Mouse (Mus musculus) layer of hippocampus, postnatal 25 days (tissue): ENCODE results near the gene Mcl1. TPM values are rescaled to one million over a fixed set of nuclear protein-coding genes. Genes with fewer than 3 reads are reported as not detected.
"Not testable (repeated sequence)": the region's sequence is repeated elsewhere in the genome, so short reads cannot be mapped to it uniquely, and the experiment has no call there.

Experiments used
- DNase-seq, 2 experiments: peaks; one replicate each; pipeline ENCODE4 v3.0.0; 2022; ENCODE audit warnings: mixed read lengths in 2 of 2, low spot score in 1 of 2; ENCODE audit errors: extremely low spot score in 1 of 2
- total RNA-seq, 2 experiments: library from RNA; stranded (reverse); gene quantifications; 2 replicates each; pipeline ENCODE4 v1.2.3; 2021

Gene Mcl1
- total RNA-seq, 2 experiments from 2014 or later, result 54.6 to 61.6 TPM

DNA sequence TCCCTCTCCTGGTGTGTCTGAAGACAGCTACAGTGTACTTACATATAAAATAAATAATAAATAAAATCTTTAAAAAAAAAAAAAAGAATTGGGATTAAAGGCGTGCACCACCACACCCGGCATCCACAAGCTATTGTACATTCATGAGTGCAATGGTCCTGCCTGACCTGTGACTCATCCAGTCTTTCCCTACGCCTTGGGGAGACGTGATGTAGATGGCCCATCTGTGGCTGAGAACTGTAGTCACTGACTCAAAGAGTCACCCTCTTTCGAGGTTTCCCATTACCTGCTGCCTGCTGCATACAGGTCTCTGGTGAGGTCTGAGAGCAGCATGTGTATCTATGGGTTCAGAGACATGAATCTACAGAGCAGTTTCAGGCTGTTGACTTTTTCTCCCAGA lies 10.6 kb upstream of the Mcl1 start:
- no peak for DNase-seq

DNA sequence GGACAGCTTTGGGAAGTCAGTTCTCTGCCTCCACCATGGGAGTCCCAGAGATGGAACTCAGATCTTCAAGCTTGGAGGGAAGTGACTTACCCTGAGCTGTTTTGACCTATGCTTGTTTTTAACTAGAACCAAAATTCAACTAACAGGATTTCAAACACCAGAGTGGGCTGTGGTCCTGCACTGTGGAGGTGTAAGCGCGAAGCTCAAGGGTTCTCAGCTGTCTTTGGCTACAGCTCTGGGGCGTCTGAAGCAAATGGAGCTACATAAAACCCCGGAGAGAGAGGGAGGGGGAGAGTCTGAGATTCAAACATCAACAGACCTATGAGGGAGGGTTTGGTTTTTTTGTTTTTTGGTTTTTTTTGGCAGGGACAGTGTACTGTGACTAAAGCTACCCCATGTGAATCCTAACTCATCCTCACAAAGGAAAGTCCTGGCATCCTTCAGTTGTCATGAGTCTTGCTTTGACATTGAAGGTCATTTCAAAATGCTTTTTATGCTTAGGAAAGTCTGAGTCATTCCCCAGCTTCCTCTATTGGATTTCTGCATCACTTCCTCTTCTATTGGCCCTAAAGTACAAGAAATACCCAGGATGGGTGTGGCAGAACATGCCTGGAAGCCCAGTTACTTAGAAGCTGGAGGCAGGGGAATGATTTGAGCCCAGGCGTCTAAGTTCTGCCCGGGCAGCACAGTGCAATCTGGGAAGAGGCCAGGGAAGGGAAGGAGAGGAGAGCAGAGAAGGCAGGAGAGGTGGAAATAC lies 8.1 kb upstream of the Mcl1 start:
- DNase-seq, result no peak

DNA sequence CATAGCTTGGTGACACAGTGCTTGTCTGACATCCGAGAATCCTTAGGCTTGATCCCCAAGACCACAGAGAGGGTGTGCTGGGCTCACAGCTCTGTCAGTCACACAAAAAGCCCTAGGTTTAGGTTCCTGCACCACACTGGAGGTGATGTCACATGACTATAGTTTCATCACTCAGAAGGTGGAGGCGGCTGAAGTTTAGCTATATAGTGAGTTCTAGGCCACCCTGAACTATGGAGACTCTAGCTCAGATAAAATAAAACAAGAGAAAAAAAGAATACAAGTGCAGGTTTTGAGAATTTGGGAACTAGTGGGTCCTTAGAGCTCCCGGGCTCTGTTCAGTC lies 7.6 kb upstream of the Mcl1 start:
- no peak for DNase-seq

DNA sequence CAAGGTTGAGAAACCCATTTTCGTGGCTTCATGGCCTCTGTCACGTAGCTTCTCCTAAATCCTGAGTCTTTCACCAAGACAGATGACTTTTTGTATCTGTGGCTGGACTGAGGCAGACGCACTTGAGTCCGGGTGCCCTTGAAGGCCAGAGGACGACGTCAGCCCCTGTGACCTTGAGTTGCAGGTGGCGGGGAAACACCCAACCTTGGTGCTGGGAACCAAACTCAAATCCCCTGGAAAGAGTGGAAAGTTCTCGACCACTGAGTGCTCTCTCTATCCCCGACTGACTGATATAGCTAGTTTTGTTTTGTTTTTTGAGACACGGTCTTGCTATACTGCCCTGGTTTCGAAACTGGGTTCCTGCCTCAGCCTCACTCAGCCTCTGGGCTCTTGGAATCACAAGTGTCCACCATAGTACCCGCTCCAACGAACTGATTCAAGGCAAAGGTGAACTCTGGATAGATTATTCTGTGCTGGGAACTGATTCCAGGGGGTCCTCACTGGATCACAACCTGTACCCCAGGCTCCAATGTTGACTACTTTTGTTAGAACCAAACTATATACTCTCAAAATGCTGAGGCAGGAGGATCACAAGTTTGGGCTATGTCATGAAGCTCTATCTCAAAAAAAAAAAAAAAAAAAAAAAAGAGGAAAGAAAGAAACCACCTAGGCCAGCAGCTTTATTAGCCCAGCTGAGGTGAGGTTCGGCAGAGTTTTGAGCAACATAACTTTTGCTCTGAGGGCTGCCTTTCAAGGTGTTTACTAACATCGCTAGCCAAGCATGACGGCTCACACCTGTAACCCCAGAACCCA lies 7.0 kb upstream of the Mcl1 start:
- no peak for DNase-seq

DNA sequence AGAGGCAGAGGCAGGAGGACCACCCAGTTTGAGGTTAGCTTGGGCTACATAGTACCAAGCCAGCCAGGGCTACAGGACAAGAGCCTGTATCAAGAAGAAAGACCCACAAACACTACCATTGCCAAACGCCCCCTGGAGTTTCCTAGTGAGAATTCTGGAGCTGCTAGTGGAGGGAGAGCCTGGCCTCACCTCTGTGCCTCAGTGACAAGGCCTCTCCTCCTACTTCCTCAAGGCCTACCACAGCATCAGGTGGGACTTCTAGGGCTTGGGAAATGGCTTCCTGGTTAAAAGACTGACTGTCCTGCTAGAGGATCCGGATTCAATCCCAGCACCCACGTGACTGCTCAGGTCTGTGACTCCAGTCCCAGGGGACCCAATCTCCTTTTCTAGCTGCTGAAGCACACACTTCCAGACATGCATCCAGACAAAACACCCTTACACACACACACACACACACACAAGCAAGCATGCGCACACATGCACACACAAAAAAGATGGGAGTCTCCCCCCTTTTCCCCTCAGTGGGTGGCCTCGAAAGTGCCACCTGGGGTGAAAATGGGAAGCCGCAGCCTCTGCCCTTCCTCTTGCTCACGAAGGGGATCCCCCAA lies 6.3 kb upstream of the Mcl1 start:
- DNase-seq, result no peak

DNA sequence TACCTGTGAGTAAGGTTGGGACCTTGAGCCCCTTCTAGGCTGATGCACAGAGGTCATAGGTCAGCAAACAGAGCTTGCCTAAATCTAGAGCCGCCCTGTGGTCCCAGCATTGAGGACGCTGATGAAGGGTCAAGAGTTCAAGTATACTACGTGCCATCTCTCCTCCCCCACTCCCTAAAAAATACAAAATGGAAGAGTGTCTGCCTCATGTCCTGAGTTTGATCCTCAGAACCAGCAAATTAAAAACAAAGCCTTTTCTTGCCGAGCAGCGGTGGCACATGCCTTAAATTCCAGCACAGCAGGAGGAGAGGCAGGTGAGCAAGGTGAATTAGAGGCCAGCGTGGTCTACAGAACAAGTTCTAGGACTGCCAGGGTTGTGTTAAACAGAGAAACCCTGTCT lies 5.7 kb upstream of the Mcl1 start:
- DNase-seq, result no peak

DNA sequence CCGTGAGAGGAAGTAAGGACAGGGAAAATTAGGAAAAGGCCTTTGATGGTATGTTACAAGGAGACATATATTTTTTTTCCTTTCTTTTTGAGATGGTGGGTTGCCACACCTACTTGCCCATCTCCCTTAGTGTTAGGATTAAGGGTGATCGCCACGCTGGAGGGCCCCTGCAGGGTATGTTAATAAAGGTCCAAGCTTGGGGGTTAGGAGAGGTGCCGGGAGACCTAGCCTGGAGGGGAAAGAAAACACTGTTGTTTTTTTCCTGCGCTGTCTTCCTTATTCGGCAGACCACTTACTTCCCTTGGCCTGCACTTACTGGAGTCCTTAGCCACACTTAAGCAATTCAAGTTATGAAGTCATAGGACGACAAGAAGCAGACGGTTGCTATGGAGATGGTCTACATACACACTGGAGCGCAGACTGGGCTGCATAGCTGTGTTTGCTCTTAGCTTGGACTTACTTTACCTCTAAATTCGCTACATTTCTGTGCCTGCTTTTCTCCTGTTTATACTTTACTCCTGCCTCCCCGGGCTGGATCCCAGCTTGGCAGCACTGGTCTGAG lies 5.0 kb upstream of the Mcl1 start:
- DNase-seq, result no peak

DNA sequence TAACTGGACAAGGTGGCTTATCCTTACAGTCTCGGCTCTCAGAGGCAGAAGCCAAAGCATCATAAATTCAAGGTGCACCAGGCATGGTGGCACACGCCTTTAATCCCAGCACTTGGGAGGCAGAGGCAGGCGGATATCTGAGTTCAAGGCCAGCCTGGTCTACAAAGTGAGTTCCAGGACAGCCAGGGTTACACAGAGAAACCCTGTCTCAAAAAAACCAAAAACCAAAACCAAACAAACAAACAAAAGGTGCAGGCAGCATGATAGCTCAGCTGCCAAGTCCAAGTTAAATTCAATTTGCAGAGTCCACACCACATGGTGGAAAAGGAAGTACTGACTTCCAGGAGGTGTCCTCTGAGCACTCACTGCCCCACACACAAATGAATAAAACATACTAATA lies 4.2 kb upstream of the Mcl1 start:
- not testable (repeated sequence) for DNase-seq

DNA sequence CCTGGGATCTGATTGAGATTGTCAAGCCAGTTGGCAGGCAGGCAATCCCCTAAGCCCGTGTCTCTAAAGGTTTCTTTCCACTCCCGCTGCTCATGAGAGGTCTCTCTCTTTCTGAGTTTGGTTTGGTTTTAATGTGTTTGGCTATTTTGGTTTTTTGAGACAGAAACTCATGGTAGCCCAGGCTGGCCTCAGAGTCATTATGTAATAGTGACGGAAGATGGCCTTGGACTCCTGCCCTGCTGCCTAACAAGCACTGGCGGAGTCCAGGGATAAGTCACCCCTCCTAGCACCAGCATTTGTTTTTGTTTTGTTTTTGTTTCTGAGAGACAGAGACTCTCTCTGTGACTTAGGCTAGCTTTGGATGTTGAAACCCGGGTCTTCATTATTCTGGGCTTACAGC lies 3.2 kb upstream of the Mcl1 start:
- no peak for DNase-seq

DNA sequence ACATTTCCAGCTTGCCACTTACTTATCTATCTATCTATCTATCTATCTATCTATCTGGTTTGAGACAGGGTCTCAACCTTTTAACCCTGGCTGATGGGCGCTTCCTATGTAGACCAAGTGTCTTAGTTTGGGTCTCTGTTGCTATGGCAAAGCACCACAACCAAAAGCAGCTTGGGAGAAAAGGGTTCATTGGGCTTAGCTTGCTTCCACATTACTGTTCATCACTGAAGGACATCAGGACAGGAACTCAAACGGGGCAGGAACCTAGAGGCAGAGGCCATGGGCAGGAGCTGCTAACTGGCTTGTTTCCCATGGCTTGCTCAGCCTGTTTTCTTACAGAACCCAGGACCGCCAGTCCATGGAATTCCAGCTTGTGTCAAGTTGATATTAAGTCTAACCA lies 1.5 kb upstream of the Mcl1 start:
- DNase-seq, result no peak

DNA sequence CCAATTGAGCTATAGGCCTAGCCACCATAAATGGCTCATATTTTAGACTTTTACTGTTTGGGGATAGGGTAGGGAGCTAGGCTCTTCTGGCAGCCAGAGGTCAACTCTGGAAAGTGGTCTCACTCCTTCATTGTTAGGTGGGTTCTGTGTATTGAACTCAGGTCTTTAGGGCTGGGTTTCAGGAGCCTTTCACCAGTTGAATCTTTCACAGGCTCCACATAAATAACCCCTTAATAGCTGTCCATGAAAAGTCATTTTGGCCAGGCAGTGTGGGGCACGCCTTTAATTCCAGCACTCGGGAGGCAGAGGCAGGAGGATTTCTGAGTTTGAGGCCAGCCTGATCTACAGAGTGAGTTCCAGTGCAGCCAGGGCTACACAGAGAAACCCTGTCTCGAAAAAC lies 877 bp upstream of the Mcl1 start:
- no peak for DNase-seq

DNA sequence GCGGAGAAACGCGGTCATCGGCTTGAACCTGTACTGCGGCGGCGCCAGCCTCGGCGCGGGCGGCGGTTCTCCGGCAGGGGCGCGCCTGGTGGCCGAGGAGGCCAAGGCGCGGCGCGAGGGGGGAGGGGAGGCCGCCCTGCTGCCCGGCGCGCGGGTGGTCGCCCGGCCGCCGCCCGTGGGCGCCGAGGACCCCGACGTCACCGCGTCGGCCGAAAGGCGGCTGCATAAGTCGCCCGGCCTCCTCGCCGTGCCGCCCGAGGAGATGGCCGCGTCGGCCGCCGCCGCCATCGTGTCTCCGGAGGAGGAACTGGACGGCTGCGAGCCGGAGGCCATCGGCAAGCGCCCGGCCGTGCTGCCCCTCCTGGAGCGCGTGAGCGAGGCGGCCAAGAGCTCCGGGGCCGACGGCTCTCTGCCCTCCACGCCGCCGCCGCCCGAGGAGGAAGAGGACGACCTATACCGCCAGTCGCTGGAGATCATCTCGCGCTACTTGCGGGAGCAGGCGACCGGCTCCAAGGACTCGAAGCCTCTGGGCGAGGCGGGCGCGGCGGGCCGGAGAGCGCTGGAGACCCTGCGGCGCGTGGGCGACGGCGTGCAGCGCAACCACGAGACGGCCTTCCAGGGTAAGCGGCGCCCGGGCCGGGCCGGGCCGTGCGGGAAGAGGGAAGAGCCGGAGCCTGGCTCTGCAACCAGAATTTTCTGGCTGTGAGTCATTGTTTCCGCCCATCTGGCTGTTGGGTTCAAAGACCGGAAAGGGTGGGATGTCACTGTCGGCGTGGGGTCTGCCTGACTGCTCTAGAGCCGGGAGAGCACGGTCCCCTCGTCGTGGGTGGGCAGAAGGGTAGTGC lies 502 bp downstream of the Mcl1 start:
- peak; percentile 36 to 50 for DNase-seq

DNA sequence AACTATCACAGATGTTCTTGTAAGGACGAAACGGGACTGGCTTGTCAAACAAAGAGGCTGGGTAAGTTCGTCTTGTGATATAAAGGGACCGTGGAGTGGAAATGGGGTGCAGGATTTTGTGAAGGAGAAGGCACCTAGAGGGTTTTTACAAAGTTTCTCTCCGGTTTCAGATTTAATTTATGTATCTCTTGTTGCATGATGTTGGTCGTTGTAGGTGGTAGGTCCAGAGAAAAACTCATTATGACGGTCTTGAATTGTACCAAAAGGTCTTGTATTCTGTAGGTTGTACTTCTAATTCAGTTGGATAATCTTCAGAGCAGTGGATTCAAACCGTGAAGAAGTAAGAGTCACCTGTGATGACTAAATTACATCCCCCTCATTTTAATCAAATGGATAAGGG lies 1.4 kb downstream of the Mcl1 start:
- no peak for DNase-seq

DNA sequence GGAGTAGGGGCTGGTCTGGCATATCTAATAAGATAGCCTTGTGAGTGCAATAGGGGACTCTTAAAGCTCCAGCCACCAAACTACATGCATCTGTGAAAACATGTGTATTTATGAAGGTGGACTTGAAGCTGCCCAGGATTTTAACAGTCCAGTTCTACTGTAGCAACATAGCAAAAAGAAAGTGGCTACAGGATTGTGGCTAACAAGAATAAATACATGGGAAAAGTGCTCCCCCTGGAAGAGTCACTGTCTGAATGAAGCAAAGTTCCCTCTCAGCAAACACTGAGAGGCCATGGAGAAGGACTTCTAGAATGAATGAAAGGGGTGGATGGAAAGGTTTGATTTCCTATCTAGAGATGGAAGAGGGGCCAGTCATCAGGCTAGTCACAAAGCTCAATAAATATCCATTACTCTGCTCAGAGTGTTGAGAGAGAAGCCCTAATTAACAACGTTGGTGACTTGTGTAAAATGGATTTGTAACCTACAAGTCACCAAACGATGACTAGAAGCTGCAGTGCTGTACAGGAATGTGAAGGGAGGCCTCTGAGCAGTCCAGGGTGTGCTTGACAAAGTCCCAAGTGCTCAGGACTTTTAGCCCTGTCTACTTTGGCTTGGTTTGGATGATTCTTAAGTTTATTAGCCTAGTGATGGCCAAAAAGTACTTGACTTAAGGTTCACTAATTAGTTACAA lies 2.3 kb downstream of the Mcl1 start:
- DNase-seq, result no peak

DNA sequence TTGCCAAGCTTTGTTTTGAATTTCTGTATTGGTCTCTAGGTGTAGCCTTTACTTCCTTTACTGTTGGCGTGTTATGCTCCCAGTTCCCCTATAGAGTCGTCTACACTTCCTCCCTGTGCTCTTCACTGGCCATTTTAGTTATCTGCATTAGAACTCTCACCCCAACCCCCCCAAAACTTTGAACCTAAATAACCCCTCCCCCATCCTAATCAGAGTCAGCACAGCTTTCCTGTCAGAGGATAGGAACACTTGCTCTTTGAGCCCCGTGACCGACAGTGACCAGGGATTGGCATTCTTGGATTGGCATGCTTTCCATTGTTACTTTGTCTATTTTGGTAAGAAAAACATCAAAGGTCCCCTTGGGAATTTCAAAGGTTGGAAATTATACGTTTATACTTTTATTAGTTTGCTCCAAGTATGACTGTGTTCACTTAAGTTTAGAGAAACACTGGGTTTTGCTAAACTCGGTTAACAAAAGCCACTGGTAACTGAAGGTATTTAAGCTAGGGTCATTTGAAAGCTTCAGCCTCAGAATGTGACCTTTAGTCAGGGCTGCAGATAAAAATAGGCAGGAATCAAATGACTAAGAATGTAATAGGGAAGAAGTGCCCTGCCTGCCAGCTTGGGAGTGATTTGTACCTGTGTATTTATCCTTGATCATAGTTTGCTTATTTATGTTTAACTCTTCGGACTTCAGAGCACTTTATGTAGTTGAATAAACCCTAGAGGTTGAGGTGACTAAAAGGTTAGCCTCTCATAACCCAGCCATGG lies 3.5 kb downstream of the Mcl1 start:
- DNase-seq, result no peak

DNA sequence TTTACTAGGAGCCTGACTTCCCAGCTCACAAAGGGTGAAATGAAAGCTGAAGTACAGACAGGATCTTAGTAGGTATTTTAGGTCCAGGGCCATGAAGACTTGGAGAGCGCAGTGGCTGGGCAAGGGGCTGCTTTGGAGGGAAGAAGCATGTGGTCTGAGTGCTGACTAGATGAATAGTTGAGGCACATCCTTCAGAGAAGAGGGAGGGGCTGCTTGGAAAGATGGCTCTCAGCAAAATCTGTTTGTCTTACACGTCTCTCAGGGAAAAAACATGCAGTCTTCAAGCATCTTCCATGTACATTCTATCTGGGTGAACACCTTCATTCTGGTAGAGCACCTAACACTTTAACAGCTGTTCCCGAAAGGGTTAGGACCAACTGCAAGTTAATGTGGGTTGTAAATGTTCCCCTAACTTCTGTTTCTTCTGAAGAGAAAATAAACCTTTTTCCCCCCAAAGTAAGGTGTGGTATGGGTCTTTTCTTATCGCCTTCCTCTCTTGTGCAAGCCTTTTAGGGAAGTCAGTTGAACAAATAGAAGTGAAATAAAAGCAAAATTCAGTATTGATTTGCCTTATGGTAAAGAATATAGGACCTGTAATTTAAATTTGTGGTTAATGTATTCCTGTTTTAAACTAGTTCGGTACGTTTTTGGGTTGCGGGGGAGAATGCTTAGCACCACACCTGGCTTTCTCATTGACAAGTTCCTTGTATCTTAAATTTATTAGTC lies 4.3 kb downstream of the Mcl1 start:
- no peak for DNase-seq

DNA sequence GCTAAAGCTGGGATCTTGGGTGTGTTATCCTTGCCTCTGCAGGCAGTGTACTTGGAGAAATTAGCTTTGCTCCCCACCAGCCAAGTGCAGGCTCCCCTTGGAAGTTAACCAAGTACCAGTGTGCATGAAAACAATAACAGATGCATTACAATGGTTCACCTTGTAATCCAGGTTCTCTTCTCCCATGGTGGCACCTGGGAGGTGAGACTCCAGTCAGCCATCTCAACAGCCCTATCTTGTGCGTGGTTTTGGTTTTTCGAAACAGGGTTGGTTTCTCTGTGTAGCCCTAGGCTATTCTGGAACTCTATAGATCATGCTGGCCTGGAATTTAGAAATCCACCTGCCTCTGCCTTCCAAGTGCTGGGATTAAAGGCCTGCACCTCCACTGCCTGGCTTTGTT lies 4.9 kb downstream of the Mcl1 start:
- DNase-seq, result no peak

DNA sequence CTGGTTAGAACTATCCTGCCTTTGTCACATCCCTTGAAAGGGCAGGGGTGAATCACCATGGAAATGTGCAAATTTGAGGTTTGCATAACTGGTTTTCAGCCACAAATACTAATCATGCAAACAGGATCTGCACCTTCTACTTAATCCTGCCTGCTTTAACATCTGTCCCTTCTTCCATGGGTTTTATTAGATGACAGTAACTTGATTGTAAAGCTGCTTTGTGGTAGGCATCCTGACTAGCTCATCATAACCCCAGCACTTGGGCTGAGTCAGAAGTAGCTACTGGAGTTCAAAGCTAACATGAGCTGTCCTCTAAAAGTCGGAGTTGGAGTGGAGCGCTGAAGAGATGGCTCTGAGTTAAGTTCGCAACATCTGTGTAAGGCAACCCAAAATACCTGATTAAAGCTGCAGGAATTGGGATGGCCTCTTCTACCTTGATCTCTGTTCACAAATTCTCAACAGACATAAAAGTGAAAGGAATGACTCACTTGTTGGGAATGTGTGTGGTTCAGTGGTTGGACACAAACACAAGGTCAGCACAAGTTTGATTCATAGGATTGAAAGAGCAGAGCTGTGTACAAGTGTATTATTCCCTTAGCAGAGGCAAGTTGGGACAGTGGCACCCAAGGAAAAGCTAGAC lies 5.5 kb downstream of the Mcl1 start:
- DNase-seq, result no peak
